Mouse (Mus musculus) right cerebral cortex, adult 2 months (tissue): ENCODE measurements around the gene Proca1.
A peak's percentile ranks its signal among the peaks of the same experiment; 100 is the strongest.

ENCODE experiments used
- DNase-seq, 2 experiments: peaks; one replicate each; pipeline ENCODE4 v3.0.0; 2021 to 2022; ENCODE audit warnings: low spot score in 2 of 2

Proca1 gene

GRCm38 (mm10) chr11:78193113-78193512, at the start of gene Proca1:
Gene Proca1 (plus strand): TSS chr11:78193392.
- DNase-seq, result no peak

- DNase-seq, result no peak
Observed at GRCm38 (mm10) chr11:78143520-78143919, 49.7 kb upstream of the Proca1 start.

- DNase-seq, result no peak
Observed at GRCm38 (mm10) chr11:78146168-78146567, 47.0 kb upstream of the Proca1 start.

GRCm38 (mm10) chr11:78146707-78147543, 46.3 kb upstream of the Proca1 start:
- DNase-seq, result no peak

- DNase-seq, result no peak
Observed at GRCm38 (mm10) chr11:78151161-78151560, 42.0 kb upstream of the Proca1 start.

- DNase-seq, result peak; percentile 65 to 86
Observed at GRCm38 (mm10) chr11:78152299-78153231, 40.6 kb upstream of the Proca1 start.

GRCm38 (mm10) chr11:78153778-78154177, 39.4 kb upstream of the Proca1 start:
- no peak for DNase-seq

GRCm38 (mm10) chr11:78155674-78156073, 37.5 kb upstream of the Proca1 start:
- DNase-seq, result no peak

GRCm38 (mm10) chr11:78156156-78156699, 37.0 kb upstream of the Proca1 start:
- no peak for DNase-seq

GRCm38 (mm10) chr11:78159096-78159495, 34.1 kb upstream of the Proca1 start:
- DNase-seq, result peak; percentile 81 to 85

GRCm38 (mm10) chr11:78159557-78159956, 33.6 kb upstream of the Proca1 start:
- no peak for DNase-seq

GRCm38 (mm10) chr11:78160171-78160570, 33.0 kb upstream of the Proca1 start:
- DNase-seq, result no peak

- no peak for DNase-seq
Observed at GRCm38 (mm10) chr11:78160675-78161074, 32.5 kb upstream of the Proca1 start.

GRCm38 (mm10) chr11:78161169-78161568, 32.0 kb upstream of the Proca1 start:
- DNase-seq, result no peak

- DNase-seq, result no peak
Observed at GRCm38 (mm10) chr11:78161968-78162367, 31.2 kb upstream of the Proca1 start.

- no peak for DNase-seq
Observed at GRCm38 (mm10) chr11:78162504-78162903, 30.7 kb upstream of the Proca1 start.

GRCm38 (mm10) chr11:78163045-78163444, 30.1 kb upstream of the Proca1 start:
- no peak for DNase-seq

GRCm38 (mm10) chr11:78163681-78164603, 29.2 kb upstream of the Proca1 start:
- DNase-seq, result no peak

- no peak for DNase-seq
Observed at GRCm38 (mm10) chr11:78164604-78164923, 28.6 kb upstream of the Proca1 start.

GRCm38 (mm10) chr11:78164924-78165760, 28.1 kb upstream of the Proca1 start, which contains the start of gene Traf4:
Gene Traf4 (minus strand): TSS chr11:78165589.
- peak; percentile 56 to 68 for DNase-seq
